Mouse (Mus musculus): ENCODE data around the gene Snx29. TPM values are rescaled to one million over a fixed set of nuclear protein-coding genes. Genes with fewer than 3 reads are reported as not detected.

The Snx29 gene
- polyA plus RNA-seq, 1 experiment from 2014 or later: 14.3 TPM

- ATAC-seq (ENCODE audit: low FRiP score) (no peak), DNase-seq (ENCODE audit: low spot score) (no peak)
- Histone ChIP-seq H3K4me1 (replicated peaks; ENCODE audit: control insufficient read depth, insufficient read depth, low read length) (peaks cover 5% of the 10 kb centered on the region), H3K4me2 (replicated peaks) (no peak overlapping the region), H3K36me3 (replicated peaks; ENCODE audit: control insufficient read depth, insufficient read depth) (no peaks in the 10 kb centered on the region), H3K4me3 (replicated peaks; ENCODE audit: low read length) (no peak overlapping the region), H3K27ac (0 out of 2 replicates have a peak overlapping the region, but pooled peaks have one; percentile 7), H3K9me3 (ENCODE audit: control insufficient read depth, low read length) (no peaks in the 10 kb centered on the region), H3K27me3 (ENCODE audit: control insufficient read depth, insufficient read depth, low read length) (no peaks in the 10 kb centered on the region), H3K9ac (no peak overlapping the region)
- WGBS: 53% methylated on average over 5 of the region's 5 CpGs
Measured at GRCm38 (mm10) chr16:11537663-11538062, 215.0 kb downstream of the Snx29 start.

GRCm38 (mm10) chr16:11538191-11538590 lies 215.5 kb downstream of the Snx29 start:
- 0 out of 2 replicates have a peak overlapping the region, but pooled peaks have one; percentile 7 for H3K27ac ChIP-seq
- 57% methylated on average over 3 of the region's 3 CpGs for WGBS

GRCm38 (mm10) chr16:11540961-11541360 lies 218.3 kb downstream of the Snx29 start:
- no peak for ATAC-seq (ENCODE audit: low FRiP score)
- H3K4me3 ChIP-seq (replicated peaks; ENCODE audit: low read length): no peak overlapping the region
- no peak overlapping the region for H3K4me2 ChIP-seq (replicated peaks)

More at GRCm38 (mm10) chr16:11538191-11538590, 215.5 kb downstream of the Snx29 start:
- Histone ChIP-seq H3K4me1 (replicated peaks; ENCODE audit: control insufficient read depth, insufficient read depth, low read length) (peaks cover 5% of the 10 kb centered on the region), H3K9me3 (ENCODE audit: control insufficient read depth, low read length) (no peaks in the 10 kb centered on the region), H3K27me3 (ENCODE audit: control insufficient read depth, insufficient read depth, low read length) (no peaks in the 10 kb centered on the region), H3K4me3 (replicated peaks; ENCODE audit: low read length) (no peak overlapping the region), H3K36me3 (replicated peaks; ENCODE audit: control insufficient read depth, insufficient read depth) (no peaks in the 10 kb centered on the region), H3K4me2 (replicated peaks) (no peak overlapping the region), H3K9ac (no peak overlapping the region)
- ATAC-seq (ENCODE audit: low FRiP score): no peak
- DNase-seq (ENCODE audit: low spot score): no peak

GRCm38 (mm10) chr16:11541769-11542168 lies 219.1 kb downstream of the Snx29 start:
- H3K4me2 ChIP-seq (replicated peaks): no peak overlapping the region
- ATAC-seq (ENCODE audit: low FRiP score) (no peak), DNase-seq (ENCODE audit: low spot score) (no peak)
- no peak overlapping the region for H3K4me3 ChIP-seq (replicated peaks; ENCODE audit: low read length)
- WGBS: 89% methylated on average over 7 of the region's 7 CpGs
- peaks cover 5% of the 10 kb centered on the region for H3K4me1 ChIP-seq (replicated peaks; ENCODE audit: control insufficient read depth, insufficient read depth, low read length)
- no peaks in the 10 kb centered on the region for H3K9me3 ChIP-seq (ENCODE audit: control insufficient read depth, low read length)
- no peak overlapping the region for H3K9ac ChIP-seq
- H3K27me3 ChIP-seq (ENCODE audit: control insufficient read depth, insufficient read depth, low read length): no peaks in the 10 kb centered on the region
- no peak overlapping the region for H3K27ac ChIP-seq
- H3K36me3 ChIP-seq (replicated peaks; ENCODE audit: control insufficient read depth, insufficient read depth): no peaks in the 10 kb centered on the region

More at GRCm38 (mm10) chr16:11540961-11541360, 218.3 kb downstream of the Snx29 start:
- Histone ChIP-seq H3K27ac (no peak overlapping the region), H3K36me3 (replicated peaks; ENCODE audit: control insufficient read depth, insufficient read depth) (no peaks in the 10 kb centered on the region), H3K9me3 (ENCODE audit: control insufficient read depth, low read length) (no peaks in the 10 kb centered on the region), H3K27me3 (ENCODE audit: control insufficient read depth, insufficient read depth, low read length) (no peaks in the 10 kb centered on the region), H3K4me1 (replicated peaks; ENCODE audit: control insufficient read depth, insufficient read depth, low read length) (peaks cover 5% of the 10 kb centered on the region), H3K9ac (no peak overlapping the region)
- no peak for DNase-seq (ENCODE audit: low spot score)

GRCm38 (mm10) chr16:11550043-11550725 lies 227.5 kb downstream of the Snx29 start:
- no peaks in the 10 kb centered on the region for H3K36me3 ChIP-seq (replicated peaks; ENCODE audit: control insufficient read depth, insufficient read depth)
- ATAC-seq (ENCODE audit: low FRiP score): no peak
- no peaks in the 10 kb centered on the region for H3K27me3 ChIP-seq (ENCODE audit: control insufficient read depth, insufficient read depth, low read length)
- 90% methylated on average over 8 of the region's 8 CpGs for WGBS
- H3K9ac ChIP-seq: no peak overlapping the region
- H3K4me1 ChIP-seq (replicated peaks; ENCODE audit: control insufficient read depth, insufficient read depth, low read length): no peaks in the 10 kb centered on the region
- no peak overlapping the region for H3K4me3 ChIP-seq (replicated peaks; ENCODE audit: low read length)
- H3K9me3 ChIP-seq (ENCODE audit: control insufficient read depth, low read length): no peaks in the 10 kb centered on the region
- H3K4me2 ChIP-seq (replicated peaks): no peak overlapping the region
- no peak overlapping the region for H3K27ac ChIP-seq
- no peak for DNase-seq (ENCODE audit: low spot score)

DNA sequence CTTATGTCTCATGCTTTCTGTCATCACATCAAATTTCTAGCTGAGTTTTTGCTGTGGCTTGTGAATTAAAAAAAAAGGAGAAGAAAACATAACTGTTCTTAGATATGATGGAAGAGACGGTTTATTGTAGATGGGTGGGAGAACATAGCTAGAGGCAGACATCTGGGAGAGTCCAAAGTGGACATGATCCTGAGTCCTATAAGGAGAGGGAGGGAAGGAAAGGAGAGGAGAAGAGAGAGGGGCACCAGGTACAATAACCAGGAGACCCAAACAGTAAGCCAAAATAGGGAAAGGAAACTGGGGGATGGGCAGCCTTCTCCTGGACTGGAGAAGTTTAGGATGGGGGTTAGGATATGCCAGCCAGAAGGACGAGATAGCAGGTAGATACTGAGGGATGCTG lies 239.0 kb downstream of the Snx29 start:
- Histone ChIP-seq H3K4me2 (replicated peaks) (no peak overlapping the region), H3K4me1 (replicated peaks; ENCODE audit: control insufficient read depth, insufficient read depth, low read length) (peaks cover 9% of the 10 kb centered on the region; the same call in 1 of the 2 replicates), H3K9ac (no peak overlapping the region), H3K36me3 (replicated peaks; ENCODE audit: control insufficient read depth, insufficient read depth) (no peaks in the 10 kb centered on the region), H3K4me3 (replicated peaks; ENCODE audit: low read length) (no peak overlapping the region), H3K9me3 (ENCODE audit: control insufficient read depth, low read length) (no peaks in the 10 kb centered on the region), H3K27me3 (ENCODE audit: control insufficient read depth, insufficient read depth, low read length) (no peaks in the 10 kb centered on the region), H3K27ac (no peak overlapping the region)
- DNase-seq (ENCODE audit: low spot score) (no peak), ATAC-seq (ENCODE audit: low FRiP score) (no peak)
- 86% methylated on average over 2 of the region's 2 CpGs for WGBS

DNA sequence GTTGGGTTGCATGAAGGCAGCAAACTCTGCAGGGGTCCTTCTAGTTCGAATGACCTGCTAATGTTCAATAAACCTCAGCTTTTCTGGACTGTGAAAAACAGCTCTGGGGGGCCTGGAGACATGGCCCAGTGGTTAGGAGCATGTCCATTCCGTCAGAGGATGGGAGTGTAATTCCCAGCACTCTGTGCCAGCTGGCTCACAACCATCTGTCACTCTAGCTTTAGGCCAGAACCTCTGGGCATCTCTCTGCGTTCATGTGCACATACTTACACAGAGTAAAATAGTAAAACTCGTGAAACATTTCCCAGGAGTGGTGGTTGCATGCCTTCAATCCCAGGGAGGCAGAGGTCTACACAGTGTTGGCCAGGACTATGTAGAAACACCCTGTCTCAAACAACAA lies 241.1 kb downstream of the Snx29 start:
- no peak overlapping the region for H3K27ac ChIP-seq
- no peak overlapping the region for H3K4me3 ChIP-seq (replicated peaks; ENCODE audit: low read length)
- H3K27me3 ChIP-seq (ENCODE audit: control insufficient read depth, insufficient read depth, low read length): no peaks in the 10 kb centered on the region
- ATAC-seq (ENCODE audit: low FRiP score) (no peak; the same call in 1 of the 2 replicates), DNase-seq (ENCODE audit: low spot score) (no peak)
- 48% methylated on average over 4 of the region's 4 CpGs for WGBS
- no peaks in the 10 kb centered on the region for H3K36me3 ChIP-seq (replicated peaks; ENCODE audit: control insufficient read depth, insufficient read depth)
- H3K4me1 ChIP-seq (replicated peaks; ENCODE audit: control insufficient read depth, insufficient read depth, low read length): peaks cover 9% of the 10 kb centered on the region; the same call in 1 of the 2 replicates
- no peak overlapping the region for H3K9ac ChIP-seq
- H3K4me2 ChIP-seq (replicated peaks): no peak overlapping the region
- no peaks in the 10 kb centered on the region for H3K9me3 ChIP-seq (ENCODE audit: control insufficient read depth, low read length)

DNA sequence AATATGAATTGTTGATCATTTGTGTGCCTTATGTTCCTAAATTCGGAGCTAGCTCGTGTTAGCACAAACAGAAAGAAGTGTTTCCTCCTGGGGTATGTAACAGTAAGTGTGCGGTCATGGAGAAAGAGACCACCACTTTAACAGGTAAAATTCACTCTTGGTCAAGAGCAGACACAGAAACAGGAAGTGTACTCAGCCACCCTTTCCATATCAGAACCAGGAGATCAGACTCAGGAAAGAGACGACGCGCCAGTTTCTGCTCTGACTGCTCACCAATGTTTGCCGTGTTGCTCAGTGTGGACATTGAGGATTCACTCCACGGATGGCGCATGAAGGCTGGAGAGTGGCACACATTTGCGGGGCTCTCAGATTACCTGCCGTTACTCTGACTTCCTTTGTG lies 242.4 kb downstream of the Snx29 start:
- Histone ChIP-seq H3K27me3 (ENCODE audit: control insufficient read depth, insufficient read depth, low read length) (no peaks in the 10 kb centered on the region), H3K9ac (no peak overlapping the region), H3K9me3 (ENCODE audit: control insufficient read depth, low read length) (no peaks in the 10 kb centered on the region), H3K36me3 (replicated peaks; ENCODE audit: control insufficient read depth, insufficient read depth) (no peaks in the 10 kb centered on the region), H3K4me3 (replicated peaks; ENCODE audit: low read length) (no peak overlapping the region), H3K27ac (0 out of 2 replicates have a peak overlapping the region, but pooled peaks have one; percentile 5), H3K4me1 (replicated peaks; ENCODE audit: control insufficient read depth, insufficient read depth, low read length) (peaks cover 9% of the 10 kb centered on the region; the same call in 1 of the 2 replicates), H3K4me2 (replicated peaks) (no peak overlapping the region)
- ATAC-seq (ENCODE audit: low FRiP score) (no peak), DNase-seq (ENCODE audit: low spot score) (no peak)
- 88% methylated on average over 11 of the region's 11 CpGs for WGBS

- Histone ChIP-seq H3K9ac (no peak overlapping the region), H3K4me3 (replicated peaks; ENCODE audit: low read length) (no peak overlapping the region), H3K9me3 (ENCODE audit: control insufficient read depth, low read length) (no peaks in the 10 kb centered on the region), H3K4me2 (replicated peaks) (no peak overlapping the region), H3K4me1 (replicated peaks; ENCODE audit: control insufficient read depth, insufficient read depth, low read length) (peaks cover 9% of the 10 kb centered on the region; the same call in 1 of the 2 replicates), H3K36me3 (replicated peaks; ENCODE audit: control insufficient read depth, insufficient read depth) (no peaks in the 10 kb centered on the region), H3K27me3 (ENCODE audit: control insufficient read depth, insufficient read depth, low read length) (no peaks in the 10 kb centered on the region), H3K27ac (no peak overlapping the region)
- no peak for ATAC-seq (ENCODE audit: low FRiP score)
- WGBS: 86% methylated on average over 3 of the region's 3 CpGs
- DNase-seq (ENCODE audit: low spot score): no peak
Measured at GRCm38 (mm10) chr16:11567594-11567993, 244.9 kb downstream of the Snx29 start.
